Mouse (Mus musculus): ENCODE results near the gene Gm49661.

- TF ChIP-seq CTCF (conservative IDR thresholded peaks at IDR 0.05; ENCODE audit: low read length) (no peak), POU5F1 (IDR thresholded peaks at IDR 0.05; ENCODE audit: borderline replicate concordance, low read length) (no peak), NANOG (IDR thresholded peaks at IDR 0.05; ENCODE audit: borderline replicate concordance, low read length) (no peak)
These were observed 5.4 kb upstream of the Gm49661 start for GRCm38 (mm10) chr8:84974543-84975142.
